Mouse (Mus musculus): ENCODE results near the gene Cox6a1. TPM values are rescaled to one million over a fixed set of nuclear protein-coding genes. Genes with fewer than 3 reads are reported as not detected.
A peak's percentile ranks its signal among the peaks of the same experiment; 100 is the strongest.

Gene Cox6a1
- polyA plus RNA-seq, 1 experiment = 2,023 TPM

GRCm38 (mm10) chr5:115330955-115331354 lies 17.8 kb downstream of the Cox6a1 start:
- Histone ChIP-seq H3K4me3 (no peak overlapping the region), H3K4me2 (ENCODE audit: low read depth) (no peak overlapping the region)
- TF ChIP-seq USF1 (IDR thresholded peaks at IDR 0.05; ENCODE audit: low read depth) (no peak), POLR2AphosphoS2 (IDR thresholded peaks at IDR 0.05; ENCODE audit: insufficient read length, low read depth) (no peak), SRF (IDR thresholded peaks at IDR 0.05; ENCODE audit: control insufficient read depth, insufficient read length, low read depth) (no peak), TCF12 (IDR thresholded peaks at IDR 0.05; ENCODE audit: insufficient read depth, poor library complexity, severe bottlenecking) (no peak), TCF3 (IDR thresholded peaks at IDR 0.05; ENCODE audit: insufficient read length, low read depth) (no peak)

GRCm38 (mm10) chr5:115327610-115328548 lies 20.9 kb downstream of the Cox6a1 start:
- peaks cover 44% of the 10 kb centered on the region for H3K79me2 ChIP-seq (ENCODE audit: control insufficient read depth, insufficient read depth)
- peak overlapping the region; percentile 86 for H3K4me3 ChIP-seq
- peaks cover 16% of the 10 kb centered on the region for H3K36me3 ChIP-seq (ENCODE audit: control insufficient read depth, insufficient read depth)
- peak overlapping the region; percentile 92 for H3K4me2 ChIP-seq (ENCODE audit: low read depth)
- peak overlapping the region; percentile 93 for H3ac ChIP-seq (ENCODE audit: control insufficient read depth, insufficient read length)
- H3K27me3 ChIP-seq (ENCODE audit: control insufficient read depth, insufficient read depth, insufficient read length) = no peaks in the 10 kb centered on the region
- TF ChIP-seq TCF3 (IDR thresholded peaks at IDR 0.05; ENCODE audit: insufficient read length, low read depth) = no peak
- TF ChIP-seq E2F4 (IDR thresholded peaks at IDR 0.05; ENCODE audit: insufficient read depth) = no peak
- TF ChIP-seq MYOD1 (IDR thresholded peaks at IDR 0.05; ENCODE audit: control insufficient read depth in 1 of 3, insufficient read length in 2 of 3, low read depth in 2 of 3) = no peak
- TF ChIP-seq MYOG (IDR thresholded peaks at IDR 0.05; ENCODE audit: control insufficient read depth in 1 of 3, insufficient read depth in 1 of 3, insufficient read length in 2 of 3, low read depth in 2 of 3) = no peak
- no peak for TF ChIP-seq CEBPB (IDR thresholded peaks at IDR 0.05; ENCODE audit: insufficient read depth, poor library complexity, severe bottlenecking)
- no peak for TF ChIP-seq USF1 (IDR thresholded peaks at IDR 0.05; ENCODE audit: low read depth)
- no peak for TF ChIP-seq MAX (IDR thresholded peaks at IDR 0.05; ENCODE audit: low read depth)
- TF ChIP-seq TCF12 (IDR thresholded peaks at IDR 0.05; ENCODE audit: insufficient read depth, poor library complexity, severe bottlenecking) = no peak
- TF ChIP-seq SRF (IDR thresholded peaks at IDR 0.05; ENCODE audit: control insufficient read depth, insufficient read length, low read depth) = no peak
- no peak for TF ChIP-seq POLR2AphosphoS2 (IDR thresholded peaks at IDR 0.05; ENCODE audit: insufficient read length, low read depth)
- no peak for TF ChIP-seq REST (IDR thresholded peaks at IDR 0.05; ENCODE audit: insufficient read depth, insufficient read length)
- no peak for TF ChIP-seq POLR2A (IDR thresholded peaks at IDR 0.05; ENCODE audit: insufficient read length, low read depth)

More at GRCm38 (mm10) chr5:115330955-115331354, 17.8 kb downstream of the Cox6a1 start:
- H3K79me2 ChIP-seq (ENCODE audit: control insufficient read depth, insufficient read depth) = peaks cover 44% of the 10 kb centered on the region
- H3K36me3 ChIP-seq (ENCODE audit: control insufficient read depth, insufficient read depth) = peaks cover 45% of the 10 kb centered on the region
- H3ac ChIP-seq (ENCODE audit: control insufficient read depth, insufficient read length) = no peak overlapping the region
- no peaks in the 10 kb centered on the region for H3K27me3 ChIP-seq (ENCODE audit: control insufficient read depth, insufficient read depth, insufficient read length)

GRCm38 (mm10) chr5:115326875-115327609 lies 21.7 kb downstream of the Cox6a1 start, which contains the start of gene Srsf9:
Srsf9 (plus strand) TSS chr5:115327177.
- peaks cover 7% of the 10 kb centered on the region for H3K36me3 ChIP-seq (ENCODE audit: control insufficient read depth, insufficient read depth)
- no peaks in the 10 kb centered on the region for H3K27me3 ChIP-seq (ENCODE audit: control insufficient read depth, insufficient read depth, insufficient read length)
- TF ChIP-seq POLR2AphosphoS2 (IDR thresholded peaks at IDR 0.05; ENCODE audit: insufficient read length, low read depth) (peak; percentile 69), TCF3 (IDR thresholded peaks at IDR 0.05; ENCODE audit: insufficient read length, low read depth) (peak; percentile 17), MYOD1 (IDR thresholded peaks at IDR 0.05; ENCODE audit: control insufficient read depth in 1 of 3, insufficient read length in 2 of 3, low read depth in 2 of 3) (no peak), POLR2A (IDR thresholded peaks at IDR 0.05; ENCODE audit: insufficient read length, low read depth) (peak; percentile 84)
- H3K79me2 ChIP-seq (ENCODE audit: control insufficient read depth, insufficient read depth) = peaks cover 40% of the 10 kb centered on the region
- H3K4me2 ChIP-seq (ENCODE audit: low read depth) = peak within 1 kb of the TSS; percentile 92
- peak within 1 kb of the TSS; percentile 86 for H3K4me3 ChIP-seq
- peak within 1 kb of the TSS; percentile 93 for H3ac ChIP-seq (ENCODE audit: control insufficient read depth, insufficient read length)

GRCm38 (mm10) chr5:115326256-115326831 lies 22.4 kb downstream of the Cox6a1 start:
- Histone ChIP-seq H3K36me3 (ENCODE audit: control insufficient read depth, insufficient read depth) (peaks cover under 1% of the 10 kb centered on the region), H3K27me3 (ENCODE audit: control insufficient read depth, insufficient read depth, insufficient read length) (no peaks in the 10 kb centered on the region), H3K4me2 (ENCODE audit: low read depth) (peak overlapping the region; percentile 74), H3K79me2 (ENCODE audit: control insufficient read depth, insufficient read depth) (peaks cover 35% of the 10 kb centered on the region), H3K4me3 (peak overlapping the region; percentile 86), H3ac (ENCODE audit: control insufficient read depth, insufficient read length) (peak overlapping the region; percentile 93)
- no peak for TF ChIP-seq MAX (IDR thresholded peaks at IDR 0.05; ENCODE audit: low read depth)
- no peak for TF ChIP-seq POLR2AphosphoS2 (IDR thresholded peaks at IDR 0.05; ENCODE audit: insufficient read length, low read depth)
- no peak for TF ChIP-seq USF1 (IDR thresholded peaks at IDR 0.05; ENCODE audit: low read depth)
- no peak for TF ChIP-seq REST (IDR thresholded peaks at IDR 0.05; ENCODE audit: insufficient read depth, insufficient read length)
- TF ChIP-seq TCF3 (IDR thresholded peaks at IDR 0.05; ENCODE audit: insufficient read length, low read depth) = no peak
